Mouse (Mus musculus): Measurements from ENCODE around the gene Lnx2.

Gene Lnx2

DNA sequence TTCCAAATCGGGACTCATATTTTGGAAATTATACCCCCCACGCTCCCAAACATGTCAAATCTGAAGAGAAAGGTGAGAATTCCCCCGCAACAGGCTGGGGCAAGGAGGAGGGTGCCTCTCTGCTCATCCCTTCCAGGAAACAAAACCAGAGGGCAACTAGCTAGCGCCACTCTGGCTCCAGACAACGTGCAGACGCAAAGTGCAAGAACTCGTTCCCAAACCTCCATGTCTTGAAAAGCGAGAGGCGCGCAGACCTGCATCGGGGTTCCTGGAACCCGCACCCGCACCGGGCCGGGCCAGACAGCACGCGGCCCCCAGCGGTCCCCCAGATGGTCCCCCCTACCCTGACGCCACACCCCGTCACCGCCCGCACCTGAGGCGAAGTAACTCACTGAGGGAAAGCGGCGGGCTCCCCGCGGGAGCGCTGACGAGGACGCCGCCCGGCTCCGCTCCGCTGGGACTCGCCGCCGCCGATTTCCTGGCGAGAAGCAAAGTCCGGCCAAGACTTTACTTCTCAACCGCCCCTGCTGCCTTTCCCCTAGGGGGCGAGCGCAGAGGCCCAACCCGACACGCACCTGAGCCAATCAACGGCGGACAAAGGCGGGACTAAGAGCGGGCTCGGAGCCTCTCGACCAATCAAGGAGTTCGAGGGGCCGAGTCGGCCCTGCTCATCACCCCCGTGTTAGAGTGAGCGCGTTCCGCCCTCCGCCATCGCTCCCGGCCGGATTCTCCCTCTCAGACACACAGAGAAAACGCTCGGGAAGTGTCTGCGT is at the start of gene Lnx2:
Gene Lnx2, minus strand, starts transcription at position 561 of the 773 bp plus-strand sequence.
- peak; percentile 99 for DNase-seq (ENCODE audit: low read depth, low spot score)

DNA sequence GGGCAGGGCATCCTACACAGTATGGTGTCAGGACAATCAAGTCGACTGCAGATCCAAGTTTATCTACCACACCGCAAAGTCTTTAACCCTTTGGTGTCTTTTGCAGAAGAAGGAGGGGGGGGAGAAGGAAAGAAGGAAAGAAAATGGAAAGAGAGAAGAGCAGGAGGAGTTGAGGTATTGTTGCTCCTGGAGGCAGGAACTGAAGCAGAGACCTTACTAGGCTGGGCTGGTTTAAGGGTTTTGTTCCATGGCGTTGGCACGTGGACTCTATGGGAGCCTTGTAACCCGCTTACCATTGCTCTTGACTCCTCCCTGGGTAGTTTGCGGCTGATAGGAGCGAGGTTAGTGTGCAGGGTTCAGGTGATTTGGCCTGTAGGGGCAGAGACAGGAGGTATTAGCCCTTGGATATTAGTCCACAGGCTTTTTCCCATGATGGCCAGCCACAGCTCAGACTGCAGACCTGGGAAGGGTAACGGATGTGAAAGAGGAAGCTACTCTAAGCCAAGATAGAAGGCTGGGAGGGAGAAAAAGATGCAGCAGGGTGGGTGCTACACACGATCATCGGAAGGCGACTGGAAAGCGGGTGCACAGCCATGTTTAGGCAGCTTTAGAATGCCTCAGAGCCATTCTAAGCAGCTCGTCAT is 49.3 kb upstream of the Lnx2 start:
- no peak for DNase-seq (ENCODE audit: low read depth, low spot score)

DNA sequence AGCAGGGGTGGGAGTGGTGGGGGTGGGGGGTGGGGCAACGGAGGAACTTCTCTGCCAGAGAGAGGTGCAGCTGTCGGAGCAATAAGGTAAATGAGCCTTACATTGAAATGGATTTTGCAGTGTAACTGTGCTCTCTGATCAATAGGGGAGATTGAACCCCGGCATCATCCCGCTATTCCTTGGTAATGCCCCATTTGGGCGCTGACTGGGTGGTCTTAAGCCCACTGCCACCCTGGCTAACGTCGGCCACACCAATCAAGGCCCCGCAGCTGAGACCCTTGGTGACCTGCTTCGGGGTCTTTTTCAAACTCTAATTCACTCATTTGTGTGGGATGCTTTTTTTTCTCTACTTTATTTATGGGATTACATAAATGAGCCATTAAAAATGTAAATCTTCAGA is 48.4 kb upstream of the Lnx2 start:
- DNase-seq (ENCODE audit: low read depth, low spot score): no peak

DNA sequence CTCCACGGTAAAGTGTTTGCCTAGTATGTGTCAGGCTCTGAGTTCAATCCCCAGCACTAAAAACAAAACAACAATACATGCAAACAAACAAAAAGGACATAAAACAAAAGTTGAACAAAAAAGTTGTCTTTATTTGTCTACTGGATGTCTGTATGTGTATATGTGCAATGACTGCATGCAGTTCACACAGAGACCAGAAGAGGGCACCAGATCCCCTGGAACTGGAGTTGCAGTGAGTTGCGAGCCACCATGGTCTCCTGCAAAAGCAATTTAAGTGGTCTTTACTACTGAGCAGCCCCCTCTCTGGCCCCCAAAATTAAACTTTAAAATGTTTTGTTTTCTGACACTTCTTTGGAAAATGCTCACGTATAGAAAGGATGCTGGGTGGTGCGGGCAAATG is 44.8 kb upstream of the Lnx2 start:
- DNase-seq (ENCODE audit: low read depth, low spot score): peak; percentile 71

DNA sequence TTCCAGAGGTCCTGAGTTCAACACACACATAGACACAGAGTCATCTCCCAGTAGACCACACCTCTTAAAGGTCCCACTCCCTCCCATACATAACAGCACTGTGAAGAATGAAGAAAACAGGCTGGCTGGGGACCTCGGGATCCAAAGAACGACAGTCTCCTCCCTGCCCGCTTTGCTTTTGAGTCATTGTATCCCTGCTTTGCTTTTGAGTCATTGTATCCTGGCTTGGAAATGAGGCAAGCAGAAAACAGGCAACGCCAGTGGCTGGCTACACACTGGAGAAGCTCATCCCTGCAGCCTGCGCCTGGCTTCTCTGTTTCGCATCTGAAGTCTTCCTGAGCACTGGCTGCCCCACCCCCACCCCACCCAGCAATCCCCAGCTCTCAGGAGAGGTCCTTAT is 40.6 kb upstream of the Lnx2 start:
- no peak for DNase-seq (ENCODE audit: low read depth, low spot score)

DNA sequence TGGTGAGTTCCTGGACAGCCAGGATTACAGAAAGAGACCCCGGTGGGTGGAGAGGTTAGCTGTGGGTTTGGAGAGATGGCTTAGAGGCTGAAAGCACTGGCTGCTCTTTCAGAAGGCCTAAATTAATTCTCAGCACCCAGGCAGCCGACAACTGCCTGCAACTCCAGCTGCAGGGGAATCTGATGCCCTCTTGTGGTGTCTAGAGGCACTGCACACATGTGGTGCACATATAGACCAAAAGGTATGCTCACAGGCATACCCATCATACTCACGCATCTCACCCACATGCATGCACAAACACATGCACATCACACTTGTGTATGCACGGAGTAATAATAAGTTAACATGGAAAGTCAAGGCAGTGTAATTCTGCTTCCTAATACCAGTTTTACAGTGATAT is 39.2 kb upstream of the Lnx2 start:
- DNase-seq (ENCODE audit: low read depth, low spot score): peak; percentile 73

DNA sequence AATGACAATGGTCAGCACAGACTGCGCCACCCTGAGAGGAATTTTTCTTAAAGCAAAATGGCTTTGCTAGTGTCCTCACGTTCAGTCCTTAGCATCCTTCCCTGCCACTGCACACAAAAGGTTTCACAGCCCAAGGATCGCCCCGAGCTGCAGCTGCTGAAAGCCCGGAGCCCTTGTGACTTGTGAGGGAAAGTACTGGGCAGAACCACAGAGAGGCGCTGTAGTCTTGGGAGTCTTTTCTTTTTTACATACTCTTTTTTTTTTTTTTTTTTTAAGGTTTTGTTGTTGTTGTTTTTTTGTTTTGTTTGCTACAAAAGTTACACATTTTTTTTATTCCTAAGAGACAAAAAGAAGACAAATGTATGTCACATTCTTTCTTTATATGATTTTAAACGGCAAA is 38.4 kb upstream of the Lnx2 start:
- DNase-seq (ENCODE audit: low read depth, low spot score): peak; percentile 65

DNA sequence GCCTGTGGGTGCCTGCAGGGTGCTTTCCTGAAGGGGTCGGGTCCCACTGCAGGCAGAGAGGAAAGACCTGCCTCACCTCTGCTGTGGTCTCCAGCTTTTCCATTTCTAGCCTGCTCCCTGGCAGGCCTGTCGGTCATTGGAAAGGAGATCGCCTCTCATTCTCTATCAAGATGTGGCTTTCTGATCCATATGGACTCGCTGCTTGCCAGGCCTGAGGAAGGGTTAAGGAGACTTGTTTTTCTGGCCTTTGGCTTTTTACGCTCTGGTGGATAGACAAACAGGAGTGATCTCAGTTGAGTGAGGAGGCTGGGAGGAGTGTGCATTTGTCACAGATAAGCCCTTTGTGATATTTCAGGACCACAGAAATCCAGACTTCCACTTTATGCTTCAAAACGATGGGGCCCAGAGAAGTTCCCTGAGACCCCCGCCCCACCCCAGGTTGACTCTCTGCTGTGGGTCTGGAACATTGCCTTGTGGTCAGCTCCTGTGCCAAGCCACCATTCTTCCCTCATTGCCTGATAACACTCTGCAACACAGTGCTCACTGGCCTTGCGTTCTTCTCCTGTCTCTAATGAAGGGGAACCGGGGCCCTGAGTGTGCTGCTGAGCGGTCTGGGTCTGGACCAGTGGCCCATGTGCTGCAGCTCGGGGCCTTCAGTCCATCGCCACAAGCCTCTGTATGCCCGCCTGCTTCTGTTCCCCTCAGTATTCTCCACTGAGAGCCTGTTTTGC is 32.6 kb upstream of the Lnx2 start:
- DNase-seq (ENCODE audit: low read depth, low spot score): no peak

DNA sequence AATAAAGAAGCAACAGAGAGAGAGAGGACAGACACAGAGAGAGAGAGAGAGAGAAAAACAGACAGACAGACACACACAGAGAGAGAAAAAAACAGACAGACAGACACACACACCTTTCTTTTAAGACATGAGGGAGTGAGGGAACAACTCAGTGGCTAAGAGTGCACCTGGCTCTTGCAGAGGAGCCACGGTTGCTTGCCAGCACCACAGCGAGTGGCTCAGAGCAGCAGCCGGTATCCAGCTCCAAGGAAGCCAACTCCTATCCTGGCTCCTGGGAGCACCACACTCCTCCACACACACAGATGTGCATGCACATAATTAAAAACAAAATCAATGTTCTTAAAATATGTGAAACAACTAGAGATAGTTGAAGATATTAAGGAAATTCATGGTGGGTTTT is 30.9 kb upstream of the Lnx2 start:
- no peak for DNase-seq (ENCODE audit: low read depth, low spot score)

DNA sequence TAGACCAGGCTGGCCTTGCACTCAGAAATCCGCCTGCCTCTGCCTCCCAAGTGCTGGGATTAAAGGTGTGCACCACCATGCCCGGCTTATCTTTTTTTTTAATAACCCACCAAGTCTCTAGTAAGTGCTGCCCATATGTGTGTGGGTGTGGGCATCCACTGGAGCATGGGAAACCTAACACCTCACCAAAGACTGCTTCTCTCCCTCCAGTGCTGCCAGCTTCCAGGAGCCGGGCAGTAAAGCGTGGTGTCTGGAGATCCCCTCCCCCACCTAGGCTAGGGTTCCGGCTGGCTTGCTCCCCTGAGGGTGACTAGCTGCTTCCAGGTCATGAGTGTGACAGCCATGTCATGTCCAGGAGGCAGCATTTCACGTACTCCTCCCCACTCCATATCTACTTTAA is 25.9 kb upstream of the Lnx2 start:
- no peak for DNase-seq (ENCODE audit: low read depth, low spot score)

DNA sequence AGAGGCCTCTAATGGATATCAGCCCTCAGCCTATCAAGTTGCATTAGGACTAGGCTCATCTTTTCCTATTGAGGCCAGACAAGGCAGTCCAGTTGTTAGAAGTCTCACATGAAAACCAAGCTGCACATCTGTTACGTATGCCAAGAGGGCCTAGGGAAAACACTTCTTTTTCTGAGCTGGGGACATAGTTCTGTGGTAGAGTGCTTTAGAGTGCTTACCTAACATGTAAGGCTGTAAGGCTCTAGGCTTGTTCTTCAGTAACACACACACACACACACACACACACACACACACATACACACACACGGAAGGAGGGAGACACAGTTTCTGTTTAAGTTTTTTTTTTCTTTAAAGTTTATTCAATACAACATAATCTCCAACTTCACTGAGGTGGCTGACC is 23.8 kb upstream of the Lnx2 start:
- no peak for DNase-seq (ENCODE audit: low read depth, low spot score)

DNA sequence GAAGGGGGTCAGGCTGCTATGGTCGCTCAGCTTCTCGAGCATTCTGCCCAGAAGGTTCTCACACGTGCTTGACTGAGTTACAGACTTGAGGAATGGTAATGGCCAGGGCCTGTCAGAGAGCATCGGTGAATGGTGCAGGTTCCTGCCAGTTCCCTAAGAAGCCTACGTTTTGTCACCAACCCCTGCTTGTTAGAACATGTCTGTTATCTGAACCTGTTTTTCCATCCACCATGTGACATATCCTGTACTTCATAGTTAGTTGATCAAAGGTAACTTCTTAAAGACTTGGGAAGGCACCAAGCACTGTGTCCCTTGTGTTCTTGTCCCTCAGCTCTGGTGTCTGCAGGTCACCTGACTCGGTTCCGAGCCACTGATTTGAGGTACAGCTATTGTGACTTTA is 22.3 kb upstream of the Lnx2 start:
- DNase-seq (ENCODE audit: low read depth, low spot score): no peak

DNA sequence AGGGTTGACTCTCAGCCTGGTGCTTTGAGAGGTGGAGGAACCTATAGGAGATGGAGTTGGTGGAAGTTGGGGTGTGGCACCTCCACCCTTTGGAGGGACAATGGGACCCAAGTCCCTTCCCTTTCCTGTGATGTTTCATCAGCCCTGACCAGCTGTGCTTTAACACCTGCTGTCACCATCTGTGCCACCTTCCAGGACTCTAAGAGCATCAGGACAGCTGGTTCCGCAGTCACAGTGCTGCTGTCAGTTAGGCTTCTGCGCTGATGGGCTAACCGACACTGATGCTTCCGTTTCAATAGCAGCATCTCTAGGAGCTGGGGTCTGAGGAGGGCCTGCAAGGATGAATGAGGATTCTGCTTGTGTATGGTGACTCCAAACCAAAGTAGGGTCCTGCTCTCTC is 20.2 kb upstream of the Lnx2 start:
- DNase-seq (ENCODE audit: low read depth, low spot score): no peak

DNA sequence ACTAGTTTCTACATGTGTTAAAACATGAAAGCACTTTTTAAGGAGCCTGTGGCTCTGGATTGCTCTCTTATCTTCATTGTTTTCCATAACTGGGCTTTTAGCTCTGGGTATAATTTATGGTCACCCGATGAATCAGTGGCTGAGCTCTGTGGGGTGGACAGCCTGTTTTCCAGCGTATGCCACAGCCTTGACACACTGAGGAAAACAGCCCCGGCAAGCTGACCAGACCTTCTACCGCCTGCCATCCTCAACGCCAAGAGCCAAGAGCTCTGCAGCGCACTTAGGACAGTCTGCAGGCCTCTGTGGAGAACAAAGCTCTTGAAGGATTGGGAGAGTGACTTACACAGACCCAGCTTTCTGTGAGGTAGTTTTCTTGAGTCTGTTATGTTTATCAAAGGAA is 17.9 kb upstream of the Lnx2 start:
- DNase-seq (ENCODE audit: low read depth, low spot score): no peak

DNA sequence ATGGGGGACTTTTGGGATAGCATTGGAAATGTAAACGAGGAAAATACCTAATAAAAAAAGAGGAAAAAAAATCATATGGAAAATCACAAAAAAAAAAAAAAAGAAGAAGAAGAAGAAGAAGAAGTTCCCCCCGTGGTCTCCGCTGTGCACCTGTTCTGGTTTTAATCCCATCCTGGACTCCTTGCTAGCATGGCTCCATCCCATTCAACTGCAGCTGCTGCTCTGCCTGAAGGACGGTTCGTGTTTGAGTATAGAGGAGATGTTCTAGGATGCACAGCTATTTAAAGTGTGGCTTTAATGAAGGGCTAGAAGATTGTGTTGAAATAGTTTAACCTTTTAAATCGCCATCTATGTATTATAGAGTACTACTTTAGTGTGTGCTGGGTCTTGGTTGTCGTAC is 16.1 kb upstream of the Lnx2 start:
- DNase-seq (ENCODE audit: low read depth, low spot score): no peak

DNA sequence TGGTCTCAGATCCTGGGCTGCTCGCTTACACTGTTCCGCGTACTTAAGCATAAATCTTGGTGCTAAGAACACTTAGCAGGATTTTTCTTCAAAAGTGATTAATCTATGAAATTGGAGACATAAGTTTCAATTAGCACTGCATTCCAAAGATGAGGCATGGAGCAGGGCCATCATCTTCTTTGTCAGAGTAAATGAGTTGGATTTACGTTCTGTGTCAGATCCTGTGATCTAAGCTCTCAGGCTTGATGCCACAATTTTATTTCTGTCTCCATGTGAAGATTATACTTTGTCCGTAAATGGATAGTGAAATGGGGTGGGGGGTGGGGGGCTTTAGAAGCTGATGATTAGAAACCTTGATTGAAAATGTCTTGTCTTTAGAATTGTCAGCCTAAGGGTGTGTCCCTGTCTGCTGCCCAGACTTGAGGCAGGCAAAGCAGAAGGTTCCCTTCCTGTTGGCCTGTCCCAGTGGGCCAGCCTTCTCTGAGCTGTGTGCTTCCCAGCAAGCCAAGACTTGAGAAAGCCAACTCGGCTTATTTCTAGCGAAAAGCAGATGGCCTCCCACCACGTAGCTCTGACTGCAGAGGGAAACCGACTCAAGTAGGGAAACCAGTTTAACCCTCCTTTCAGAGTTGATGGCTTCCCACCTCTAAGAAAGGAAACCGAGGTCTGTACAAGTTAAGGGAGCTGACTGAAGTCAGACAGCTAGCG is 14.0 kb upstream of the Lnx2 start:
- DNase-seq (ENCODE audit: low read depth, low spot score): no peak

DNA sequence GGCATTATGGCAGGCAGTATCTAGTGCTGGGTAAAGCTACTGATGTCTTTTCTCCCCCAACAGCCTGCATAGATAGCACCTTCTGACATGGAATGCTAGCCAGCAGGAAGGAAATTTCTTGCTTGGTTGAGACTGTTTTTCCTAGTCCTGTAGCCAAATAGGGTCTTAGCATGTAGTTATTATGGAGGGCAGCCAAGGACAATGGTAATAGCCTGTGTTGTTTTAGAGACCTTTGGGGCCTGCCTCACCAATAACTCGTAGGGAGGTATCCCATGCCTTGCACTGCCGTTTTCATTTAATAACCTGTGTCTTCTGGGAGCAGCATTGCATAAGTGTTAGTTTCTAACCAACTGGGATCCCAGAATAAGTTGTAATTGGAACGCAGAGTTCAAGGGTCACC is 13.4 kb upstream of the Lnx2 start:
- DNase-seq (ENCODE audit: low read depth, low spot score): no peak

DNA sequence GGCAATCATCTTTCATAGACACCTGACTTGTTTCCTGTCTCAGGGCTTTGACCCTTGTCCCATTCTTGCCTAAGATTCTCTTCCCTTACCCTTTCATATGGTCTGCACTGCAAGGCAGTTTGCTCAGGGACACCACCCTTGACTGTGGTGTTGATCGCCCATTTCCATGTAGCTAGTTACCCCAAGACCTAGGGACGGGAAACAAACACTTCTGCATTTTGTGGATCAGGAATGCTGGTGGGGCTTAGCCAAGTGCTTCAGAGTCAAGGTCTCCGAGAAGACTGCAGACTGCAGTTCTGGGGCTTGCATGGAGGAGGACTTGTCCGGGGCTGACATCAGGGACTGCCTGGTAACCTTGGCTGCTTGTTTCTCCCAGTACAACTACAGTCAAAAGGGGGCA is 10.4 kb upstream of the Lnx2 start:
- peak; percentile 53 for DNase-seq (ENCODE audit: low read depth, low spot score)

DNA sequence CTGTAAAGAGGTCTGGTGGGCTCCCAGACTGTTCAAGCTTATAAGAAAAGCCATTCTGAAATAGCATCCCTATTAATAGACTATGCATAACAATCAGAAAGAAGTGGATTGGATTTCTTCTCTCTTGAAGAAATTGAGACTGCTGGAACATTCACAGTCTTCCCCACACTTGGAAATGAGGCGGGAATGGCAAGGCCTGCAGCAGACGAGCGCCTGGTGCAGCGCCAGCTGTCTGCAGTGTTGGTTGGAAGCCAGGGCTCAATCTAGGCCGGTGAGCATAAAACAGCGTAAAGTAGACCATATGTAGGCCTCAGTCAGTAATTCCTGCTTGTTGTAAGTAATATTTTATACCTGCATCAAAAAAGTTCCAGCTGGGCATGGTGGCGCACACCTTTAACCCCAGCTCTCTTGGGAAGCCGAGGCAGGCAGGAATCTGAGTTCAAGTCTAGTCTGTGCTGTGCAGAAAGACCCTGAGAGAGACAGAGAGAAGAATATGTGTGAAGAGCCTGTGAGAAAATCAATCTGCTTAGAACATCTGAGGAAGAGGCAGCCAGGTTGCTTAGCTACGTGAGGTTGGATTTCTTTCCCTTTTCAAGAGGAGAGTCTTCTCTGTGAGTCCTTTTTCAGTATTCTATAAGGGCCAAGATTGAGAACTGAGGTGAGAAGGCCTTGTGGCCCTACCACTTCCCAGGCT is 9.0 kb upstream of the Lnx2 start:
- DNase-seq (ENCODE audit: low read depth, low spot score): no peak

DNA sequence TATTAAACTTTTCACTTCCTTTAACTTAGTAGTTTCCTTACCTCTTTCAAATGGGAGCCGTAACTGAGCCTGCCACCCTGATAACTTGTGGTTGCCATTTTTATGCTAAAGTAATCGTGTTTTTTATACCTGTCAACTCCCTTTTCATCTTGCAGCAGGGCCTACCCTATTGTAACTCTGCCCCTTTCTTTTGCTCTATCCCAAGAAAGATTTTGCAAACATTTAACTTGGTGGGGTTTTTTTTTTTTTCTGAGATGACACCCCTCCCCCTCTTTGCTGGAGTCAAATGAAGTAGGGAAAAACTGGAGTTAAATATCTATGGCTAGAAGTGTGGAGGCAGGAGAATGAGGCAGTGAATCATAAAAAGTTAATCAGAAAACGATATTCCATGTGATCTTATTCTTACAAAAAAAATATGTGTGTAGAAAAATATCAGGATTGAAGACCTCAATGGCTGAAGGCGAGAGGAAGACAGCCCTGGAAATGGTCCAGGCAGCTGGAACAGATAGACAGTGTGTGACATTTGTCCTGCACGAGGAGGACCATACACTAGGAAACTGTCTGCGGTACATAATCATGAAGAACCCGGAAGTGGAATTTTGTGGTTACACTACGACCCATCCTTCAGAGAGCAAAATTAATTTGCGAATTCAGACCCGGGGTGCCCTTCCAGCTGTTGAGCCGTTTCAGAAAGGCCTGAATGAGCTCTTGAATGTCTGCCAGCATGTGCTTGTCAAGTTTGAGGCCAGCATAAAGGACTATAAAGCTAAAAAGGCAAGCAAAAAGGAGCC is 1.9 kb upstream of the Lnx2 start:
- DNase-seq (ENCODE audit: low read depth, low spot score): no peak

Data from R1 (cell line).